Mouse (Mus musculus) adrenal gland, postnatal 14 days (tissue): ENCODE measurements around the gene Psme2. TPM values are rescaled to one million over a fixed set of nuclear protein-coding genes. Genes with fewer than 3 reads are reported as not detected.

Experiments used
- DNase-seq: peaks from one replicate; pipeline ENCODE4 v3.0.0; 2021; ENCODE audit warnings: mixed read lengths
- total RNA-seq: library from RNA; stranded (reverse); gene quantifications from 2 replicates; pipeline ENCODE4 v1.2.3, GENCODE M21; 2021

The Psme2 gene
- total RNA-seq, 1 experiment from 2014 or later: 349 TPM

- DNase-seq: no peak
Measured at GRCm38 (mm10) chr14:55567496-55567895, 23.4 kb downstream of the Psme2 start.

GRCm38 (mm10) chr14:55565748-55566147, 25.2 kb downstream of the Psme2 start:
- DNase-seq: no peak

- DNase-seq: no peak
Measured at GRCm38 (mm10) chr14:55563249-55563648, 27.7 kb downstream of the Psme2 start.

GRCm38 (mm10) chr14:55561860-55562259, 29.1 kb downstream of the Psme2 start:
- DNase-seq: no peak

DNA sequence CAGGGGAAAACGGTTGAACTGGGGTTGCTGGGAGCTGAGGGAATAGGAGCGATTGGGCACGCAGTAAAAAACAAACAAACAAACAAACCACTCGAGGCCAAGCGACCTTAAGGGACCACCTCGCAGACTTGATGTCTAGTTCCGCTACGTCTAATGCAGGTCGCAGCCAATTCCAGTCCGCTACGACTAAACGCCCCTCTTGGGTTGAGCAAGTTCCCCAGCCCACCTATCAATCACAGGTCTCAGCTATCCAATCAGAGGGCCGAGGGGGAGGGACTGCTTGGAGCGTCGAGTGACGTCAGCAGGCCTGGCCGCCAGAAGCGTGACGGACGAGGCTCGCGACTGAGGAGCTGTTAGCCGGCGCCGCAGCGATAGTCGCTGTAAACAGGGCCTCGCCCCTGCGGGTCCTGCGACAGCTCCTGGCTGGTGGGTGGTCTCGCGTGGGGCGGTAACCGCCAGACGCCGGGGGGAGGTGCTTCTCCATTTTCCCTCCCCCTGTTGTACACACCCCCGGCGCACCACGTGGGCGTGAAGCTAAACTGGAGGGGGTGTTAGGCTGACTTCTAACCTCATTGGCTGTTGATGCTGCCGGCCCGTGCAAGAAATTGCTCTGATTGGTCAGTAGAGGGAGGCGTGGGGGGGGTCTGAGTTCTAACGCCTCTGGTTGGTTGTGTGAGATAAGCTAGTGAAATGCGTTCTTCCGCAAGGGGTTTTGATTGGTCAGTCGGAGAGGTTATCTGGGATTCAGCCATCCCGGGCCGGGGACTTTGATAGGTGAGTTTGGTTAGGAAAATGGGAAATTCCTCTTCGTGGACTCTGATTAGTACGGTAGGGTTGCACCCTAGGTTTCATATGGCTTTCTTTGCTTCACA, 30.5 kb downstream of the Psme2 start, which contains the start of gene A730061H03Rik:
Gene A730061H03Rik (minus strand): TSS at position 205 of the 872 bp plus-strand sequence.
- DNase-seq: peak; percentile 99

DNA sequence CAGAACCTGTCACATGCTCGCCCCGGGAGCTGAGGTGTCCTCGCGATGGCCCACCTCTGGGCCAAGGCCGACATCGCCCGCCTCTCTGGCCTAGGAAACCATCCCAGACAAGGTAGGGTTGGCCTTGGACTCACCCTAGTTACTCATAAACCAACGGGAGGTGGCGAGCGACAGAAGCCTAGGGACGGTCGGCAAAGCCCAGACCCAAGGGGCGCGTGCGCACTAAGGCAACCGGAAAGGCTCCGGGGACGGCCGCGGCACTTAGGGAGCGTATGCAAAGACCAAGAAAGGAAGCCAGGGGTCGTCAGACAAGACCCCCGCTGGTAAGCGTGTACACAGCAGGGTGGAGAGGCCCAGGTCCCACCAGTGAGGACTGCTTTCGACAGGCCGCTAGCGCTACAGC, 31.1 kb downstream of the Psme2 start, which contains the start of gene Dcaf11:
Gene Dcaf11 (plus strand): TSS at position 208 of the 403 bp plus-strand sequence.
- peak; percentile 96 for DNase-seq

DNA sequence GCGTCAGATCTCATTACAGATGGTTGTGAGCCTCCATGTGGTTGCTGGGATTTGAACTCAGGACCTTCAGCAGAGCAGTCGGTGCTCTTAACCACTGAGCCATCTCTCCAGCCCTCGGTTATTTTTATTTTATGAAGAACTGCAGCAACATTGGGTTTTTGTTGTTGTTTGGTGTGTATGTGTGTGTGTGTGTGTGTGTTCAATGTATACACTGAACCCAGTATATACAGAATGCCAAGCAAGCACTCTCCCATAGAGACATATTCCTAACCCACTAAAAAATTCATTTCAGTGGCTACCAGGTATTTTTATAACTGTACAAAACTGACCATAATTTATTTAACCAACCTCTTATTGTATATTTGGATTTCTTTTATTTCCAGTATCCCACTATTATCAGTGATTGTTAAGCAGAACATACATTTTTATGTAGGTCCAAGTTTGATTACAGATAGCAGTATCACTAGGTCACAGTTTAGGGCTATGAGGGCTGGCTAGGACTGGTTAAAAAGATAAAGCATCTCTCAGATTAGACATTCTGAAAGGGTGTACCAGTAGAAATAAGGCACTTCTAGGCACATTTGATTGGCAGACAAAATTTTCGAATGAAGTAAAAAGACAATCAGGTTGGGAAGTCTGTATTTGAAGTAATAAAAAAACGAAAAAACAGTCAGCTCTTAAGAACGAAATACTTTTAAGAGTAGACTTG, 32.0 kb downstream of the Psme2 start:
- DNase-seq: no peak

DNA sequence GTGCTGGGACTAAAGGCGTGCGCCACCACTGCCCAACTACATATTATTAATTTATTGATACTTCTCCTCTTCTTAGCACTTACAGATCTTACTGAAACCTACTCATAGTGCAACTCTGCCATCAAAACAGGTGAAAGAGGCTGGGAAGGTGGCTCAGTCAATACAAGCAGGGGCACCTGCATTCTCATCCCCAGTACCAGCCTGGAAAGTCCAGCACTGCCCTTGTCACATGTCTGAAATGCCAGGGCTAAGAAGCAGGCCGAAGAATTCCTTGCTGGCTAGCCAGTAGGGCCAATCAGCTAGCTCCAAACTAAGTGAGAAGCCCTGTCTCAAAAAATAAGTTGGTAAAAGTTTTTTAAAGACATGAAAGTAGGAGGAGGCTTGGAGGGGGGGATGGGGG, 33.3 kb downstream of the Psme2 start:
- no peak for DNase-seq

- peak; percentile 92 for DNase-seq
Measured at GRCm38 (mm10) chr14:55557003-55557402, 33.9 kb downstream of the Psme2 start.

DNA sequence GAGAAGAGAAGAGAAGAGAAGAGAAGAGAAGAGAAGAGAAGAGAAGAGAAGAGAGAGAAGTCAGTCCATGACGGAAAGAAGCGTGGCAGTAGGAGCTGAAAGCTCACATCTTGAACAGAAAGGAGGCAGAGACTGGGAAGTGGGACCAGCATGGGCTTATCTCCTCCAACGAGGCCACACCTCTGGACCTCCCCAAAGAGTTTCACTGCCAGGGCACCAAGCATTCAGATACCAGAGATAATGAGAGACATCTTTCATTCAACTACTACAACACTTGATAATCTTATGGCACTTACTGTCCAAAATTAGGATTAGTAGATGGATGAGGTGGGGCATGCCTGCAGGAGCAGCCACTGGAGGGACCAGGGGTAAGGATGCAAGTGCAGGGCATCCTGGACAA, 35.1 kb downstream of the Psme2 start:
- no peak for DNase-seq

- DNase-seq: no peak
Measured at GRCm38 (mm10) chr14:55554635-55555034, 36.3 kb downstream of the Psme2 start.

GRCm38 (mm10) chr14:55551794-55552193, 39.1 kb downstream of the Psme2 start:
- no peak for DNase-seq

DNA sequence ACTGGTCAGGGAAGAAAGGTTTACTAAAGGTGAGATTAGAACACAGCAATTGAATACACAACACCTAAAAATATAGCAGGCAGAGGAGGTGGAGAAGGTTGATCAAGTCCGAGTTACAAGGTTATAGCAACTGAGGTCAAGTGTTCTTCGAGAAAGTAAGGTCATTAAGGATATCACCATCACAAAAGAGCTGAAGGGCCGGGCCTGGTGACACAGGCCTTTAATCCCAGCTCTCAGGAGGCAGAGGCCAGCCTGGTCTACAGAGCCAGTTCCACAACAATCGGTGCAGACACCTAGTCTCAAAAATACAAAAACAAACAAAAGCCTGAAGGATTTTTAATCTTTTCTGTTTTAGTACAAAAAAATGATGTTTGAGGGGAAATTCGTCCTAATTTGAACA, 39.6 kb downstream of the Psme2 start:
- DNase-seq: no peak

GRCm38 (mm10) chr14:55550191-55550590, 40.7 kb downstream of the Psme2 start:
- DNase-seq: no peak

DNA sequence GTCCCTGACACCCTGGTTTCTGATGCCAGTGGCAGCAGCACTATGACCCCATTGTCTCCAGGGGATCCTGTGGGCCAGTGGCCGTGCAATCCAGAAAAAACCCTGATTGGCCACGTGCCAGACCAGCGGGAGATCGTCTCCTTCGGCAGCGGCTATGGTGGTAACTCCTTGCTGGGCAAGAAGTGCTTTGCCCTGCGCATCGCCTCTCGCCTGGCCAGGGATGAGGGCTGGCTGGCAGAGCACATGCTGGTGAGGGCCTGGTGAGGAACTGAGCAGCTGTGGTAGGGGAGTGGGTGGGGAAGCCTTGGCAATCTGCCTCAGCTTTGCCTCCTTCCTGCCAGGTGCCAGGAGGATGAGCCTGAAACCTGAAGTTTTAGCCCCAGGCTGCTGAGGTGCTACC, 46.6 kb downstream of the Psme2 start:
- DNase-seq: no peak

DNA sequence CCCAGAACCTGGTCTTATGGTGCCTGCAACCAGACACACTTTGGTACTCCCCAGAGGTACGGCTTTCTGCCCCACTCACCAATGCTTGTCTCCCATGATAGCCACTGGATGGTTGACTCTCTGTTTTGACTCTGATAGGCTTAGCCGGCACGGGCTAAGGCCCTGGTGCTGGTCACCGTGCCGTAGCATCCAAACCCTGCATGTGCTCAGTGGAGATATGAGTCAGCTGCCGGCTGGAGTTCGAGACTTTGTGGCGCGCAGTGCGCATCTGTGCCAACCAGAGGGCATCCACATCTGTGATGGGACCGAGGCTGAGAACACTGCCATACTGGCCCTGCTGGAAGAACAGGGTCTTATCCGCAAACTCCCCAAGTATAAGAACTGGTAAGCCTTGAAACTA, 48.6 kb downstream of the Psme2 start:
- DNase-seq: no peak

- peak; percentile 93 for DNase-seq
Measured at GRCm38 (mm10) chr14:55540787-55541321, 50.1 kb downstream of the Psme2 start.

DNA sequence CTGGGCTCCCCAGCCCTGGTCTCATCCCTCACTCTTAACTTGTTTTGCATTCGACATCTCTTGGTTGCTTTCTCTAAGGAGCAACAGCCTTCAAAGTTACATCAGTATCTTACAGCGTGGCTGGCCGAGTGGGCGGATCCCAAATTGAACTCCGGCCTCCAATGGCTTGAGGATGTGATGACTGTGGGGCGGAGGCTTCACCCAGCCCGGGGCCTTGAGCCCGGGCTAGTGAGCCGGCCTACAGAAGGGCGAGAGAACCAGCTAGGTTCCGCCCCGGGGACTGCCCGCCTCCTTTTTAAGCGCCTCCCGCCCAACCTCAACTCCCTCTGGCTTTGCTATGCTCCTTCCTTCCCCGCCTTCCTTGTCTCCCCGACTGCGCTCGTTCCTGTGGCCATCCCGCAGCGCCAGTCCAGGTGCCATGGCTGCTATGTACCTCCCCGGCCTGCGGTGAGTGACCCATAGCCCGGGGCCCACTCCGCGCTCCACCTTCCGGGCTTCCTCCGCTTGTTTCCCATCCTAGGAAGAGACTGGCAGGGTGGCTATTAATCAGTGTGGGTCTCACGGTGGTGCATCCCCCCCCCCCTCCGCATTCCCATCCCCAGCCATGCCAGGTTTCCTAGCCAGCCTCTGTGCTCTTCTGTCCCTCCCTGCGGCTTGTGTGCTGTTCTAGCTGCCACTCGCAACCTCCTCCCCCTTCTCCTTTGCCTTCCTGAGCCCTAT, 50.7 kb downstream of the Psme2 start, which contains the start of gene Pck2:
Gene Pck2 (plus strand): TSS at position 200 of the 720 bp plus-strand sequence.
- DNase-seq: peak; percentile 95
